Mouse (Mus musculus): ENCODE data around the gene Six6. TPM values are rescaled to one million over a fixed set of nuclear protein-coding genes. Genes with fewer than 3 reads are reported as not detected.

Six6 gene
- not detected in 2 replicates for total RNA-seq (2017)

GRCm38 (mm10) chr12:72939616-72940015, at the start of gene Six6:
Gene Six6 (plus strand): TSS chr12:72939892.
- ATAC-seq (replicated peaks in 1 of 2; ENCODE audit: insufficient read depth in 1 of 2, low FRiP score in 2 of 2, low TSS enrichment in 1 of 2, low read depth in 1 of 2, poor library complexity in 2 of 2, severe bottlenecking in 2 of 2): peak; percentile 24 to 54; a peak in 2 of 4 replicates

- no peak for ATAC-seq (replicated peaks in 1 of 2; ENCODE audit: insufficient read depth in 1 of 2, low FRiP score in 2 of 2, low TSS enrichment in 1 of 2, low read depth in 1 of 2, poor library complexity in 2 of 2, severe bottlenecking in 2 of 2)
Observed at GRCm38 (mm10) chr12:72917159-72917993, 22.3 kb upstream of the Six6 start.

GRCm38 (mm10) chr12:72936751-72937150, 2.9 kb upstream of the Six6 start:
- no peak for ATAC-seq (replicated peaks in 1 of 2; ENCODE audit: insufficient read depth in 1 of 2, low FRiP score in 2 of 2, low TSS enrichment in 1 of 2, low read depth in 1 of 2, poor library complexity in 2 of 2, severe bottlenecking in 2 of 2)

- ATAC-seq (replicated peaks in 1 of 2; ENCODE audit: insufficient read depth in 1 of 2, low FRiP score in 2 of 2, low TSS enrichment in 1 of 2, low read depth in 1 of 2, poor library complexity in 2 of 2, severe bottlenecking in 2 of 2): no peak; a peak in 1 of 4 replicates
Observed at GRCm38 (mm10) chr12:72937537-72938120, 2.1 kb upstream of the Six6 start.

- no peak for ATAC-seq (replicated peaks in 1 of 2; ENCODE audit: insufficient read depth in 1 of 2, low FRiP score in 2 of 2, low TSS enrichment in 1 of 2, low read depth in 1 of 2, poor library complexity in 2 of 2, severe bottlenecking in 2 of 2)
Observed at GRCm38 (mm10) chr12:72938176-72938575, 1.5 kb upstream of the Six6 start.

- no peak for ATAC-seq (replicated peaks in 1 of 2; ENCODE audit: insufficient read depth in 1 of 2, low FRiP score in 2 of 2, low TSS enrichment in 1 of 2, low read depth in 1 of 2, poor library complexity in 2 of 2, severe bottlenecking in 2 of 2)
Observed at GRCm38 (mm10) chr12:72938600-72939490, 847 bp upstream of the Six6 start.

- no peak for ATAC-seq (replicated peaks in 1 of 2; ENCODE audit: insufficient read depth in 1 of 2, low FRiP score in 2 of 2, low TSS enrichment in 1 of 2, low read depth in 1 of 2, poor library complexity in 2 of 2, severe bottlenecking in 2 of 2)
Observed at GRCm38 (mm10) chr12:72940071-72940821, 554 bp downstream of the Six6 start, which contains the start of gene 4930447C04Rik. Gene 4930447C04Rik (minus strand): TSS chr12:72940774.

- no peak for ATAC-seq (replicated peaks in 1 of 2; ENCODE audit: insufficient read depth in 1 of 2, low FRiP score in 2 of 2, low TSS enrichment in 1 of 2, low read depth in 1 of 2, poor library complexity in 2 of 2, severe bottlenecking in 2 of 2)
Observed at GRCm38 (mm10) chr12:72940822-72941397, 1.2 kb downstream of the Six6 start.

- ATAC-seq (replicated peaks in 1 of 2; ENCODE audit: insufficient read depth in 1 of 2, low FRiP score in 2 of 2, low TSS enrichment in 1 of 2, low read depth in 1 of 2, poor library complexity in 2 of 2, severe bottlenecking in 2 of 2): no peak
Observed at GRCm38 (mm10) chr12:72941398-72942051, 1.8 kb downstream of the Six6 start.

GRCm38 (mm10) chr12:72942171-72942570, 2.5 kb downstream of the Six6 start:
- ATAC-seq (replicated peaks in 1 of 2; ENCODE audit: insufficient read depth in 1 of 2, low FRiP score in 2 of 2, low TSS enrichment in 1 of 2, low read depth in 1 of 2, poor library complexity in 2 of 2, severe bottlenecking in 2 of 2): no peak

- no peak for ATAC-seq (replicated peaks in 1 of 2; ENCODE audit: insufficient read depth in 1 of 2, low FRiP score in 2 of 2, low TSS enrichment in 1 of 2, low read depth in 1 of 2, poor library complexity in 2 of 2, severe bottlenecking in 2 of 2)
Observed at GRCm38 (mm10) chr12:72943574-72944110, 4.0 kb downstream of the Six6 start.

- ATAC-seq (replicated peaks in 1 of 2; ENCODE audit: insufficient read depth in 1 of 2, low FRiP score in 2 of 2, low TSS enrichment in 1 of 2, low read depth in 1 of 2, poor library complexity in 2 of 2, severe bottlenecking in 2 of 2): no peak
Observed at GRCm38 (mm10) chr12:72944411-72945225, 4.9 kb downstream of the Six6 start.

GRCm38 (mm10) chr12:72945301-72946063, 5.8 kb downstream of the Six6 start:
- ATAC-seq (replicated peaks in 1 of 2; ENCODE audit: insufficient read depth in 1 of 2, low FRiP score in 2 of 2, low TSS enrichment in 1 of 2, low read depth in 1 of 2, poor library complexity in 2 of 2, severe bottlenecking in 2 of 2): no peak

GRCm38 (mm10) chr12:72946064-72946395, 6.3 kb downstream of the Six6 start:
- ATAC-seq (replicated peaks in 1 of 2; ENCODE audit: insufficient read depth in 1 of 2, low FRiP score in 2 of 2, low TSS enrichment in 1 of 2, low read depth in 1 of 2, poor library complexity in 2 of 2, severe bottlenecking in 2 of 2): no peak

- ATAC-seq (replicated peaks in 1 of 2; ENCODE audit: insufficient read depth in 1 of 2, low FRiP score in 2 of 2, low TSS enrichment in 1 of 2, low read depth in 1 of 2, poor library complexity in 2 of 2, severe bottlenecking in 2 of 2): no peak
Observed at GRCm38 (mm10) chr12:72946805-72947204, 7.1 kb downstream of the Six6 start.

All from hematopoietic stem cell, adult 5-6 weeks (primary cell).